ENCODE assay signal across 1 mouse cellular context in genomic region chr11:79527015-79527738, GRCm38 (mm10).
TF ChIP-seq lines count a peak whose summit lies in the region.

No protein-coding gene starts in this region.

TF ChIP-seq in MEL, 35 proteins besides CTCF, POLR2A, EP300 and RAD21 (continued from another document):
- TF ChIP-seq UBTF (IDR thresholded peaks at IDR 0.05; ENCODE audit: borderline replicate concordance, insufficient read depth, low read depth, low read length): 0 out of 2 replicates have a peak, but pooled peaks have one; percentile 72
- no peak for TF ChIP-seq USF1 (IDR thresholded peaks at IDR 0.05; ENCODE audit: low read depth, low read length)
- TF ChIP-seq MXI1 (IDR thresholded peaks at IDR 0.05; ENCODE audit: low read depth, low read length): peak; percentile 56
- TF ChIP-seq MYC (IDR thresholded peaks at IDR 0.05; ENCODE audit: low read depth, low read length): peak; percentile 16; the same call in 1 of the 2 replicates
- TF ChIP-seq ETS1 (IDR thresholded peaks at IDR 0.05; ENCODE audit: low read depth, low read length): peak; percentile 44
- no peak for TF ChIP-seq MEF2A (IDR thresholded peaks at IDR 0.05; ENCODE audit: extremely low read depth, insufficient replicate concordance, low read depth, low read length, poor library complexity, severe bottlenecking)
- no peak for TF ChIP-seq ZNF384 (IDR thresholded peaks at IDR 0.05; ENCODE audit: low read depth, low read length)
